10 mouse cellular contexts compared by ENCODE assay signal in genomic region chr9:89178833-89179232, GRCm38 (mm10). TPM values are rescaled to one million over a fixed set of nuclear protein-coding genes. Genes with fewer than 3 reads are reported as not detected.
A peak's percentile ranks its signal among the peaks of the same experiment; 100 is the strongest.
DNase-seq lines count a peak whose midpoint lies in the region; ATAC-seq and TF ChIP-seq lines count a peak whose summit lies in the region.
"Not testable (repeated sequence)": the region's sequence is repeated elsewhere in the genome, so short reads cannot be mapped to it uniquely, and the experiment has no call there.
"Had no signal": no experiment of that assay in that cellular context is flagged by ENCODE, and none has a peak within 500 bp of the region (broad histone marks: within the 10 kb centered on the region; RNA-seq: fewer than 3 reads in every experiment).

No protein-coding gene starts in this region.

- intact Hi-C loops in heart, postnatal 14 days (cut with DNase I), result not testable (repeated sequence)

- H3K27ac ChIP-seq in embryonic facial prominence, embryonic 11.5 days (replicated peaks; ENCODE audit: low read depth, low read length); liver, embryonic 14.5 days; neural tube, embryonic 11.5 days (ENCODE audit: low read depth, low read length): not testable (repeated sequence)

- ATAC-seq in CD4-positive, CD25-positive, alpha-beta regulatory T cell, adult 4 months, result peak; percentile 91
- not testable (repeated sequence) for ATAC-seq in embryonic facial prominence, embryonic 11.5 days (replicated peaks; ENCODE audit: insufficient number of reproducible peaks, low FRiP score, low TSS enrichment, low read depth); liver, embryonic 14.5 days (ENCODE audit: insufficient read depth); neural tube, embryonic 11.5 days (ENCODE audit: insufficient read depth, low FRiP score, low TSS enrichment)

- not testable (repeated sequence) for H3K4me1 ChIP-seq in embryonic facial prominence, embryonic 11.5 days (ENCODE audit: control insufficient read depth, insufficient read depth, low read length); liver, embryonic 14.5 days (replicated peaks; ENCODE audit: control insufficient read depth in 2 of 2, insufficient read depth in 2 of 2, low read length in 1 of 2); neural tube, embryonic 11.5 days (ENCODE audit: control insufficient read depth, insufficient read depth, low read length)

- TF ChIP-seq CTCF in liver, embryonic 14.5 days (IDR thresholded peaks at IDR 0.05; ENCODE audit: low read depth), result peak; percentile 31

- not testable (repeated sequence) for TF ChIP-seq EP300 in liver, embryonic 14.5 days (IDR thresholded peaks at IDR 0.05; ENCODE audit: low read depth)

- not testable (repeated sequence) for H3K36me3 ChIP-seq in embryonic facial prominence, embryonic 11.5 days (replicated peaks; ENCODE audit: control insufficient read depth, insufficient read depth, low read depth, low read length); liver, embryonic 14.5 days (replicated peaks; ENCODE audit: control insufficient read depth, insufficient read depth, low read depth); neural tube, embryonic 11.5 days (ENCODE audit: control insufficient read depth, insufficient read depth, low read length); splenic B cell, adult 2 months (ENCODE audit: control insufficient read depth, insufficient read depth, low read length, poor library complexity, severe bottlenecking)

- not testable (repeated sequence) for H3K9ac ChIP-seq in embryonic facial prominence, embryonic 11.5 days (replicated peaks; ENCODE audit: low read length); liver, embryonic 14.5 days (replicated peaks); neural tube, embryonic 11.5 days (ENCODE audit: low read length)

- H3K9me3 ChIP-seq in embryonic facial prominence, embryonic 11.5 days (replicated peaks; ENCODE audit: control insufficient read depth, low read length); liver, embryonic 14.5 days (ENCODE audit: control insufficient read depth, low read length); neural tube, embryonic 11.5 days (ENCODE audit: control insufficient read depth, low read length): not testable (repeated sequence)

- not testable (repeated sequence) for H3K27me3 ChIP-seq in embryonic facial prominence, embryonic 11.5 days (ENCODE audit: control insufficient read depth, insufficient read depth, low read length); liver, embryonic 14.5 days (ENCODE audit: control insufficient read depth, insufficient read depth, low read length); neural tube, embryonic 11.5 days (ENCODE audit: control insufficient read depth, insufficient read depth, low read length); splenic B cell, adult 2 months (ENCODE audit: control insufficient read depth, insufficient read depth, low read length, poor library complexity, severe bottlenecking)

- peak; percentile 66 for DNase-seq in adrenal gland, postnatal 25 days
- peak; percentile 2 for DNase-seq in embryonic facial prominence, embryonic 11.5 days (ENCODE audit: low spot score)
- peak; percentile 67 to 83 for DNase-seq in heart, postnatal 14 days
- peak; percentile 90 for DNase-seq in layer of hippocampus, adult 11-12 months (ENCODE audit: low spot score)
- DNase-seq in liver, embryonic 14.5 days (ENCODE audit: low read depth in 3 of 3, low spot score in 3 of 3), result not testable (repeated sequence)
- DNase-seq in neural tube, embryonic 11.5 days (ENCODE audit: low spot score), result peak; percentile 29
- DNase-seq in splenic B cell, adult 2 months (ENCODE audit: low read depth, low spot score), result peak; percentile 70

- not testable (repeated sequence) for H3K4me2 ChIP-seq in embryonic facial prominence, embryonic 11.5 days (ENCODE audit: low read depth, low read length); liver, embryonic 14.5 days (ENCODE audit: low read depth); neural tube, embryonic 11.5 days (ENCODE audit: low read depth)

- 34% methylated on average over 2 of the region's 3 CpGs for WGBS in embryonic facial prominence, embryonic 11.5 days
- 26% methylated on average over 2 of the region's 3 CpGs for WGBS in liver, embryonic 14.5 days (ENCODE audit: insufficient replicate concordance)
- 34% methylated on average over 2 of the region's 3 CpGs for WGBS in neural tube, embryonic 11.5 days

- not testable (repeated sequence) for H3K4me3 ChIP-seq in embryonic facial prominence, embryonic 11.5 days (ENCODE audit: low read depth, low read length); liver, embryonic 14.5 days (ENCODE audit: insufficient read depth in 1 of 2, low read depth in 2 of 2, low read length in 2 of 2); neural tube, embryonic 11.5 days (ENCODE audit: low read depth, low read length)

RNA-seq across cellular contexts. Expression of gene Bcl2a1b, which starts 20.2 kb away (rescaled TPM):
- polyA plus RNA-seq in CD4-positive, CD25-positive, alpha-beta regulatory T cell, adult 4 months (2017; shearing (Covaris generic)), result 100 to 1,000 TPM; 217 to 227 TPM
- total RNA-seq in adrenal gland, postnatal 25 days (2021), result 0.97 TPM in 1 of 2 replicates, not detected in the other
- polyA plus RNA-seq in embryonic facial prominence, embryonic 11.5 days (2014; fragmentation: Nextera tagmentation; extraction: Ambion mirVana), result not detected in 2 replicates
- under 1 TPM; 0.50 to 0.61 TPM for total RNA-seq in heart, postnatal 14 days (2021)
- 0.76 and 1.1 TPM in 2 replicates for polyA plus RNA-seq in liver, embryonic 14.5 days (2012; rRNA removed)
- 0.94 and 1.4 TPM in 2 replicates for polyA plus RNA-seq in liver, embryonic 14.5 days (2014; fragmentation: Nextera tagmentation; extraction: Ambion mirVana)
- 0.41 and 0.78 TPM in 2 replicates for polyA plus RNA-seq in neural tube, embryonic 11.5 days (2014; fragmentation: Nextera tagmentation; extraction: Ambion mirVana)
- polyA plus RNA-seq: testis, adult 2 months had no signal

RNA-seq across cellular contexts. Expression of gene Gm29094, which starts 20.3 kb away (rescaled TPM):
- polyA plus RNA-seq in CD4-positive, CD25-positive, alpha-beta regulatory T cell, adult 4 months (2017; shearing (Covaris generic)), result 10 to 100 TPM in 1 of 2 experiments, 1 to 10 TPM in 1; 5.8 to 38.9 TPM
- total RNA-seq in adrenal gland, postnatal 25 days (2021), result 2.5 TPM in 1 of 2 replicates, not detected in the other
- 0.36 TPM in 1 of 2 replicates, not detected in the other for polyA plus RNA-seq in embryonic facial prominence, embryonic 11.5 days (2014; fragmentation: Nextera tagmentation; extraction: Ambion mirVana)
- total RNA-seq in heart, postnatal 14 days (2021), result under 1 TPM in 1 of 2 experiments, not detected in 1; 0.98 TPM
- not detected in 2 replicates for polyA plus RNA-seq in liver, embryonic 14.5 days (2012; rRNA removed)
- polyA plus RNA-seq in liver, embryonic 14.5 days (2014; fragmentation: Nextera tagmentation; extraction: Ambion mirVana), result 0.27 TPM in 1 of 2 replicates, not detected in the other
- not detected in 2 replicates for polyA plus RNA-seq in neural tube, embryonic 11.5 days (2014; fragmentation: Nextera tagmentation; extraction: Ambion mirVana)
- polyA plus RNA-seq: hindbrain, embryonic 15.5 days; testis, adult 2 months had no signal

RNA-seq across cellular contexts. Expression of gene Mthfs, which starts 31.6 kb away (rescaled TPM):
- 100 to 1,000 TPM in 1 of 2 experiments, 10 to 100 TPM in 1; 97.1 to 120 TPM for polyA plus RNA-seq in CD4-positive, CD25-positive, alpha-beta regulatory T cell, adult 4 months (2017; shearing (Covaris generic))
- 42.2 and 49.4 TPM in 2 replicates for total RNA-seq in adrenal gland, postnatal 25 days (2021)
- 17.3 and 22.2 TPM in 2 replicates for polyA plus RNA-seq in embryonic facial prominence, embryonic 11.5 days (2014; fragmentation: Nextera tagmentation; extraction: Ambion mirVana)
- 10 to 100 TPM; 19.1 to 21.6 TPM for total RNA-seq in heart, postnatal 14 days (2021)
- 4.9 and 8.1 TPM in 2 replicates for polyA plus RNA-seq in liver, embryonic 14.5 days (2012; rRNA removed)
- polyA plus RNA-seq in liver, embryonic 14.5 days (2014; fragmentation: Nextera tagmentation; extraction: Ambion mirVana), result 11.7 and 13.8 TPM in 2 replicates
- 13.1 and 15.2 TPM in 2 replicates for polyA plus RNA-seq in neural tube, embryonic 11.5 days (2014; fragmentation: Nextera tagmentation; extraction: Ambion mirVana)

Comparison
In these comparisons a context has a peak if more than half of its experiments do, and no peak if none do; other contexts are left out.
1. RNA of gene Bcl2a1b, which starts 20.2 kb away (polyA plus RNA-seq): 217 to 227 TPM in CD4-positive, CD25-positive, alpha-beta regulatory T cell, adult 4 months; 0.76 to 1.4 TPM in liver, embryonic 14.5 days, 0.41 to 0.78 TPM in neural tube, embryonic 11.5 days and not detected in embryonic facial prominence, embryonic 11.5 days; every median in the first group is over 10 times any median in the second.